Mouse (Mus musculus) NIH3T3 (cell line): ENCODE results near the gene Nedd1.
A peak's percentile ranks its signal among the peaks of the same experiment; 100 is the strongest.

Experiments
- DNase-seq: peaks from one replicate; pipeline ENCODE4 v3.0.0-alpha.2; 2012; ENCODE audit warnings: low read depth

Gene Nedd1

GRCm38 (mm10) chr10:92721771-92722619 is at the start of gene Nedd1:
Gene Nedd1, minus strand, starts transcription at chr10:92722420.
- DNase-seq, result peak; percentile 96

DNA sequence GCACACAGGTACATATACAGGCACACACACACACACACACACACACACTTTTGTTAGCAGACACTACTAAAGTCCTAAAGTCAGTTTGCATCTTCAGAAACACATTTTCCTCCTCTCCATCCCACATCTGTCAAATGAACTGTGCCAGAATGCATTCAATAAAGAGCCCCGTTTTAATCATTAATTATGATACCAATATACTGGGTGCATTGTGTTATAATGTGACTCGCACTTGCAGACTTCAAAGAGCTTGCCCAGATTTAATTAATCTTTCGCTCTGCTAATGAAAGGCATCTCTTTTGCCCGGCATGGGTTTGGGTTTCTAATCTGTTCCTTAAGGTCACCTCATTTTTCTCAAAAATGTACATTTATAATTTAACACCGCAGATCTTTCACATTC is 32.1 kb upstream of the Nedd1 start:
- no peak for DNase-seq

GRCm38 (mm10) chr10:92730339-92730738 is 8.1 kb upstream of the Nedd1 start:
- no peak for DNase-seq

DNA sequence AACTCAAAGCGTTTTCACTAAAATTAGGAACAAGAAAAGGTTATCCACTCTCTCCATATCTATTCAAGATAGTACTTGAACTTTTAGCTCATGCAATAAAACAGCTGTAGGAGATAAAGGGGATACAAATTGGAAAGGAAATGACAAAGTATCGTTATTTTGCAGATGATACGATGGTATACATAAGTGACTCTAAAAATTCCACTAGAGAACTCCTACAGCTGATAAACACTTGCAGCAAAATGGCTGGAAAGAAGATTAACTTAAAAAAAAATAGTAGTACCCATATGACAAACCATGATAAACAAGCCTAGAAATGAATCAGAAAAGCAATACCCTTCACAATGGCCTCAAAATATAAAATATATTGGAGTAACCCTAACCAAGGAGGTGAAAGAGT is 6.5 kb upstream of the Nedd1 start:
- no peak for DNase-seq

DNA sequence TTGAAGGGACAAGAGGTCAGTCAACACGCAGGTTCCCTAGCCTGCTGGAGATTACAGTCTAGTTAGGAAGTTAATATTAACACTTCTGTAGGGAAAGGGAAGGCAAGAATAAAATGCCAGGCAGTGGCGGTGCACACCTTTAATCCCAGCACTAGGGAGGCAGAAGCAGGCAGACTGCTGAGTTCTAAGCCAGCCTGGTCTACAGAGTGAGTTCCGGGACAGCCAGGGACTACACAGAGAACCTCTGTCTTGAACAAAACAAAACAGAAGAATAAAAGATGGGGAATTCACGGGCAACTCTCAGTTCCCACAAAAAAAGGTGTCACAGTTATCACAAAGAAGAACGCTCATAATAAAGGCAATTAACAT is 384 bp upstream of the Nedd1 start:
- no peak for DNase-seq

GRCm38 (mm10) chr10:92699032-92699431 is 23.2 kb downstream of the Nedd1 start:
- DNase-seq, result no peak

DNA sequence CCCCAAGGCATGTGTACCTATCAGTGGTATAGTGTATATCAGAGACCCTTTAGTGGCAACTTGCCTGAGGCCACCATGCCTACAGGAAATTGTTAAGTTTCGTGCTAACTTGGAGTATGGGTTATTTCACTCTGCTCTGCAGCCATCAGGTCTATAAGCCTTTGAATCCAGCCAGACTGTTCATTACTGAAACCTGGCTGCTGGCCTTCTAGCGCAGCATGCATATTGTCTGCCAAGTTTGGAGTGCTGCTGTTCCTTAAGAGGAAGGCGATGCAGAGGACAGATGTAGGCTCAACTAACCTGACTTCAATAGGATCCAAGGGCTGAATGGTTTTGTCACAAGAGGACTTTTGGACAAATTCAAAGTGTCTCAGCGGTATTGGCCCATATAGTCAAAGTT is 47.2 kb downstream of the Nedd1 start:
- no peak for DNase-seq

DNA sequence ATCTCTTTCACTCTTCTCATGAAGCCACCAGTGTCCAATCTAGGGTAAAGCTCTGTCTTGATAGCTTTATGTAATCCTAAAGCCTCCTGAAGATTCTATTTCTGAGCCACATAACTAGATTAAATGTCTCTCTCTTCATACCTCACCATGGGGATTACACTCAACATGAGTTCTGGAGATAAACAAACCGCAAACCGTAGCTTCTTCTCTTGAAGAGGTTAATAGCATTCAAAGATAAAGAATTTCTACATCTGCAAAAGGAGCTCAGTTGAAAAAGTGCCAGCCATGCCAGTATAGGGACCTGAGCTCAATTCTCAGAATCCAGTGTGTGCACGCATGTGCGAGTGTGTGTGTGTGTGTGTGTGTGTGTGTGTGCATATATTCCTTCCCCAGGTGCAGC is 50.3 kb downstream of the Nedd1 start:
- no peak for DNase-seq

DNA sequence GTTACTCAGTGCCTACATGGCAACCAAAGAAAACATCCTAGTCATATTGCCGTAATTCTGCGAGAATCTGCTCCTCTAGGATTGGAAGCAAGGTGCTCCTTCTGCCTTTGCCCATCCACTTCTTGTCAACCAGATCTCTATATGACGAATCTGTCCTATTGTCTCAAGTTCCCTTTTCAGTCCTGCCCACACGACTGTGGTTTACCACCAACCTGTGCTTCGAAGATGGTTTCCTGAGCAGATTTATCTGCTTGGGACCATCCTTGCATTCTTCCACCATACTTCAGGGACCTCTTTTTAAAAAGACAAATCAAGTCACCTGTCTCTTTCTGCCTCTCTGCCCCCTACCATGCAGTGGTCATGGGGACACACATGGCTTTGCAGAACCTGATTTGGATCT is 56.9 kb downstream of the Nedd1 start:
- DNase-seq, result no peak

- no peak for DNase-seq
Observed at GRCm38 (mm10) chr10:92653266-92653665, 69.0 kb downstream of the Nedd1 start.

- peak; percentile 40 for DNase-seq
Observed at GRCm38 (mm10) chr10:92652399-92652920, 69.8 kb downstream of the Nedd1 start.

GRCm38 (mm10) chr10:92651266-92651665 is 71.0 kb downstream of the Nedd1 start:
- no peak for DNase-seq

DNA sequence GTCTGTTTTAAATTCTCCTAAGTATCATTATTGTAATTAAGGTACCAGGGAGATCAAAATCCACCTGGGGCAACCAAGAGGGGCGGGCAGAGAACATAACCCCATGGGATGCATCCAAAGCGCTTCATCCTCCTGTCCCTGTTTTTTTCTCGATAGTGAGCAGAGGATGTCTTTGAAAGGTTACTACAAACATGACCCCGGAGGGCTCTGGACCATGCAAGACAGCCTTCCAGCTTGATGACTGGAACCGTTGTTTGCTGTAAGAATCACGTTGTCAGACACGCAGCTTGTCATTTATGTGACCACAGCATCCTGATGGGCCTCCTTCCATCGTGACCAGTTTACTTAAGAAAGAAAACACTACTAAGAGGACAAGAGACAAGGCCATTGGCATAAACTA is 73.1 kb downstream of the Nedd1 start:
- no peak for DNase-seq

DNA sequence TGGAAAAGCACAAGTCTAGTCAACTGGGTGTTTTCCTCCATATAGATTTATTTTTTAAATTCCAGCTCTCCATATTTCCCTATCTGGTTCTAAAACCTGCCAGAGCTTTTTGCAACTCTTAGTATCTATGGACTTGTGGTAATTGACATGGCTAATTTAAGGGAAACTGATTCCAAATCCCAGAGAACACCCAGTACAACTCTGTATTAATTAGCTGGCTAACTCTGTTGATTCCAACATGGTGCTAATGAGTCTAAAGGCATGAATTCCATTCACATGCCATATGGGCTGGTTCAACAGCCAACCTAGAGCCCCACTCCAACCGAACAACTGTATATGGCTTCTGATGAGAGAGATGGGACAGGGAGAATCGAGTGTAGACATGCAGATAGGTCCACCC is 74.5 kb downstream of the Nedd1 start:
- DNase-seq, result no peak

- no peak for DNase-seq
Observed at GRCm38 (mm10) chr10:92643995-92644394, 78.2 kb downstream of the Nedd1 start.

GRCm38 (mm10) chr10:92641032-92641431 is 81.2 kb downstream of the Nedd1 start:
- peak; percentile 29 for DNase-seq
